Mouse (Mus musculus): ENCODE results near the gene Nlrp9b. TPM values are rescaled to one million over a fixed set of nuclear protein-coding genes. Genes with fewer than 3 reads are reported as not detected.
"Not testable (repeated sequence)": the region's sequence is repeated elsewhere in the genome, so short reads cannot be mapped to it uniquely, and the experiment has no call there.

The Nlrp9b gene
- polyA plus RNA-seq (2015; fragmentation: Nextera tagmentation; extraction: Ambion mirVana) = not detected in 2 replicates

DNA sequence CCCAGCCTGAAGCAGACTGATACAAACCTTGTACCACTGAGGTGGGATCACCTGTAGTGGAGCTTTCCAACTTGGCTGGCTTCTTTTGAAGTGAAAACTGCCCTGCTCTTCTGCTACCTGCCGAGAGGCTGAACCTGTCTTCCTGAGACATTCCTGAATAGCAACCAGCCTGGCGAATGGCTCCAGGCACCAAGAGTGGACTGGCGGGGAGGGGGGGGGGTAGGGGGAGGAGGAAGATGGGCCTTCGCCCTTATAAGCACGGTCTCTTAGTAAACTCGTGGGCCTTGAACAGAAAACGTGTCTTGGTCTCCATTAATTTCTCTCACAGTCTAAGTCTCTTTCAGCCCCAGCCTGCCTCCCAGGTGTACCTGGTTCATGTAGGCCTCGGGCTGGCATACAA lies at the start of gene Nlrp9b:
Gene Nlrp9b, plus strand, starts transcription at position 301 of the 400 bp plus-strand sequence.
- H3K4me1 ChIP-seq (ENCODE audit: insufficient read depth); ATAC-seq; DNase-seq; H3K27me3 ChIP-seq (ENCODE audit: insufficient read depth, low read length); H3K9me3 ChIP-seq (ENCODE audit: low read length); H3K9ac ChIP-seq (replicated peaks); H3K4me2 ChIP-seq (ENCODE audit: low read depth, low read length); H3K27ac ChIP-seq (ENCODE audit: low read depth); H3K4me3 ChIP-seq (ENCODE audit: low read depth, low read length); H3K36me3 ChIP-seq (replicated peaks; ENCODE audit: insufficient read depth, low read length): not testable (repeated sequence)
- WGBS (ENCODE audit: insufficient replicate concordance) = 50% methylated on average over 7 of the region's 8 CpGs

DNA sequence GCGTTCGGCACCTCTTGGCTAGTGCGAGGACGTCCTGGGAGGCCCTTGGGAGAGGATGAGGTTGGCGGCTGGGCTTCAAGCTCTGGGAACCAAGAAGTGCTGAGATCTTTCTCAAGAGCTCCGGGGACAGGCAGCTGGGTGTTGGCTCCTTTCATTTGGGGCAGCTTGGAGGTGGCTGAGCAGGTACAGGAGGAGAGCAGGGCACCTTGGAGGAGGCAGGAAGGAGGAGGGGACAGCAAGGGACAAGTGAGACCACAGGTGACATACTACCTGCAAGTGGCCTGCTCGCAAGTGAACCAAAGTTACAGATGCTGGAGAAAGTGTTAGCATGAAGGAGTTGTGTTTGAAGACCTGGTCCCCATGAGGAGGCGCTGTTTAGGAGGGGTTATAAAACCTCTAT lies 46.6 kb upstream of the Nlrp9b start:
- H3K27ac ChIP-seq (ENCODE audit: low read depth) = no peak overlapping the region
- H3K27me3 ChIP-seq (ENCODE audit: insufficient read depth, low read length) = no peaks in the 10 kb centered on the region
- no peaks in the 10 kb centered on the region for H3K36me3 ChIP-seq (replicated peaks; ENCODE audit: insufficient read depth, low read length)
- no peaks in the 10 kb centered on the region for H3K9me3 ChIP-seq (ENCODE audit: low read length)
- 86% methylated on average over 8 of the region's 8 CpGs for WGBS (ENCODE audit: insufficient replicate concordance)
- no peak for DNase-seq
- no peak for ATAC-seq
- 0 out of 2 replicates have a peak, but pooled peaks cover 3% of the 10 kb centered on the region for H3K4me1 ChIP-seq (ENCODE audit: insufficient read depth)
- H3K4me3 ChIP-seq (ENCODE audit: low read depth, low read length) = no peak overlapping the region
- no peak overlapping the region for H3K4me2 ChIP-seq (ENCODE audit: low read depth, low read length)
- TF ChIP-seq CTCF (IDR thresholded peaks at IDR 0.05; ENCODE audit: low read depth) (no peak), EP300 (IDR thresholded peaks at IDR 0.05; ENCODE audit: low read depth) (no peak)
- no peak overlapping the region for H3K9ac ChIP-seq (replicated peaks)

DNA sequence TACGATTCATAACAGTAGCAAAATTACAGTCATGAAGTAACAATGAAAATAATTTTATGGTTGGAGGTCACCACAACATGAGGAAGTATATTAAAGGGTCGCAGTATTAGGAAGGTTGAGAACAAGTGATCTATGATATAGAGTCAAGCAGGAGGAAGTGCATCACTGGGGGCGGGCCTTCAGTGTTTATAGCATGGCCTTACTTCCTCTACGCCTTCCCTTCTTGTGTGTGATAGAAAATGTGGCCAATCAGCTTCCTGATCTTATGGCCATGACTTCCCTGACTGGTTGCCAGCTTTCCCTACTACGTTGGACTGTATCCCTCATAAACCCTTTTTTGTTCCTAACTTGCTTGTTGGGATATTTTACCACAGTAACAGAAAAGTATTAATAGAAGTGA lies 46.1 kb upstream of the Nlrp9b start:
- WGBS (ENCODE audit: insufficient replicate concordance) = 65% methylated on average over 5 of the region's 5 CpGs
- ATAC-seq = no peak
- no peak for DNase-seq
- no peak overlapping the region for H3K4me3 ChIP-seq (ENCODE audit: low read depth, low read length)
- no peak overlapping the region for H3K27ac ChIP-seq (ENCODE audit: low read depth)
- TF ChIP-seq EP300 (IDR thresholded peaks at IDR 0.05; ENCODE audit: low read depth) (no peak), CTCF (IDR thresholded peaks at IDR 0.05; ENCODE audit: low read depth) (no peak)
- H3K4me1 ChIP-seq (ENCODE audit: insufficient read depth) = 0 out of 2 replicates have a peak, but pooled peaks cover 3% of the 10 kb centered on the region
- no peaks in the 10 kb centered on the region for H3K27me3 ChIP-seq (ENCODE audit: insufficient read depth, low read length)
- no peak overlapping the region for H3K9ac ChIP-seq (replicated peaks)
- no peak overlapping the region for H3K4me2 ChIP-seq (ENCODE audit: low read depth, low read length)
- H3K9me3 ChIP-seq (ENCODE audit: low read length) = no peaks in the 10 kb centered on the region
- no peaks in the 10 kb centered on the region for H3K36me3 ChIP-seq (replicated peaks; ENCODE audit: insufficient read depth, low read length)

DNA sequence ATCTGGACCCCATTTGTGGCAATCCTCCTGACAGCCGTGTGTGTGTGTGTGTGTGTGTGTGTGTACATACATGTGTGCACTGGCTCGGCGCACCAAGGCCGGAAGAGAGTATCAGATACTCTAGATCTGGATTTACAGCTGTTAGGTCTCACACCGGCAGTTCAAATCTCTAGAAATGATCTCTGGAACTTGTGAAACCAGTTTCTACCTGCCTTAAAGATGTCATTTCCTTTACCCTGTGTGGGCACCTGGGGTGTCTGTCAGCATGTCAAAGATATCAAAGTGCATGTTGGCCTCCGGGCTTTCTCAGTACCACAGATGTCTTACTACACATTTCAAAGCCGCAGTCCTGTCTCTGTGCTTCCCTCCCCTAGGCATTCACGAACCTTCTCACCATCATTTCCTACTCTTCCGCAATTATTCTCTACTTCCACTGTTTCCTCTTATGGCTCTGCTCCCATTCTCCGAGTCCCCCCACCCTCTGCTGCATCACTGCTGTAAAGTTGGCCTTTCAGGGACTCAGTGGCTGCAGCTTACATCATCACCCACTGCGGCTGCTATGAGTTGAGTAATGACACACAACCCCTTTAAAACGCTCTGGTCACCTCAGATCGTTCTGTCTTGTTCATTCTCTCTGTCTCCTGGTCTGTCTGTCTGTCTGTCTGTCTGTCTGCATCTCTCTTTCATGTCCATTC lies 45.3 kb upstream of the Nlrp9b start:
- no peaks in the 10 kb centered on the region for H3K9me3 ChIP-seq (ENCODE audit: low read length)
- no peak overlapping the region for H3K27ac ChIP-seq (ENCODE audit: low read depth)
- no peak for TF ChIP-seq CTCF (IDR thresholded peaks at IDR 0.05; ENCODE audit: low read depth)
- no peak for TF ChIP-seq EP300 (IDR thresholded peaks at IDR 0.05; ENCODE audit: low read depth)
- H3K4me1 ChIP-seq (ENCODE audit: insufficient read depth) = no peaks in the 10 kb centered on the region
- H3K36me3 ChIP-seq (replicated peaks; ENCODE audit: insufficient read depth, low read length) = no peaks in the 10 kb centered on the region
- DNase-seq (no peak), ATAC-seq (no peak)
- H3K27me3 ChIP-seq (ENCODE audit: insufficient read depth, low read length) = no peaks in the 10 kb centered on the region
- no peak overlapping the region for H3K4me3 ChIP-seq (ENCODE audit: low read depth, low read length)
- H3K4me2 ChIP-seq (ENCODE audit: low read depth, low read length) = no peak overlapping the region
- H3K9ac ChIP-seq (replicated peaks) = no peak overlapping the region
- 68% methylated on average over 13 of the region's 13 CpGs for WGBS (ENCODE audit: insufficient replicate concordance)

DNA sequence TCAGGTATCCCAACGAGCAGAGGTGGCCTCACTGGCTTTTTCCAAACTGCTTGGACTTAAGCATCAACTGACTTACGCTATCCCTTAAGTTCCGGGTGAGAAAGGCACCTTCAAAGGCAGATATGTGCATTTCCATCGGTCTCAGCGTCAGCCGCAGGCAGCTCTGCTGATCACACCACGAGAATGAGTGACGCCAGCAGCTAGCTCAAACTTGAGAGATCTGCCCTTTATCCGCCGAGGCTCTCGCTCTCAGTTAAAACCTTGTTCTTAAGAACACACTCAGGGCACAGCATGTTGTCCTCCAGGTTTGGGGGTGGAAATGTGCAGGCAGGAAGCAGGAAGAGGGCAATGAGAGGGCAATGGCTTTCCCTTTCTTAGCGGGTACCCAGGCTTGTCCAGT lies 42.3 kb upstream of the Nlrp9b start:
- H3K4me2 ChIP-seq (ENCODE audit: low read depth, low read length) = no peak overlapping the region
- ATAC-seq (no peak), DNase-seq (no peak)
- H3K4me1 ChIP-seq (ENCODE audit: insufficient read depth) = no peaks in the 10 kb centered on the region
- no peaks in the 10 kb centered on the region for H3K36me3 ChIP-seq (replicated peaks; ENCODE audit: insufficient read depth, low read length)
- no peak overlapping the region for H3K9ac ChIP-seq (replicated peaks)
- no peaks in the 10 kb centered on the region for H3K27me3 ChIP-seq (ENCODE audit: insufficient read depth, low read length)
- H3K27ac ChIP-seq (ENCODE audit: low read depth) = no peak overlapping the region
- TF ChIP-seq EP300 (IDR thresholded peaks at IDR 0.05; ENCODE audit: low read depth) (no peak), CTCF (IDR thresholded peaks at IDR 0.05; ENCODE audit: low read depth) (no peak)
- no peaks in the 10 kb centered on the region for H3K9me3 ChIP-seq (ENCODE audit: low read length)
- 81% methylated on average over 12 of the region's 12 CpGs for WGBS (ENCODE audit: insufficient replicate concordance)
- no peak overlapping the region for H3K4me3 ChIP-seq (ENCODE audit: low read depth, low read length)

DNA sequence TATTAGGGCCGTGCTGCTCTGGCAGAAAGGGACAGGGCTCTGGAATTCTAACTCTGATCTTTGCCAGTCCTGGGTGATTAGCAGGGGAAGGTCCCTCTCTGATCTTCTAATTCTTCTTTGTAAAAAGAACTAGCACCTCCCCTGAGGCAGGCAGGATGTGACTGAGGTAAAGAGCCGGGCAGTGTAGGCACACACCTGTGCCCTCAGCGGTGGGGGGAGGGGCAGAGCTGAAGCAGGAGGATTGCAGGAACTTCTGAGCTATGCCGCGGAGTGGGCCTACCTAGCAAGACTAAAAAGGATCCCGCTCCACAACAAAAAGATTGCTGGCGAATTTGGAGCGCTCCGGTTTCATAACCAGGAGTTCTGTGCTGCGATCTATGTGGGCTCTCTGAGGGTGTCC lies 41.3 kb upstream of the Nlrp9b start:
- Histone ChIP-seq H3K4me2 (ENCODE audit: low read depth, low read length) (no peak overlapping the region), H3K36me3 (replicated peaks; ENCODE audit: insufficient read depth, low read length) (no peaks in the 10 kb centered on the region), H3K27ac (ENCODE audit: low read depth) (no peak overlapping the region), H3K4me1 (ENCODE audit: insufficient read depth) (no peaks in the 10 kb centered on the region), H3K9ac (replicated peaks) (no peak overlapping the region), H3K9me3 (ENCODE audit: low read length) (no peaks in the 10 kb centered on the region), H3K27me3 (ENCODE audit: insufficient read depth, low read length) (no peaks in the 10 kb centered on the region), H3K4me3 (ENCODE audit: low read depth, low read length) (no peak overlapping the region)
- ATAC-seq (no peak), DNase-seq (no peak)
- WGBS (ENCODE audit: insufficient replicate concordance) = 70% methylated on average over 10 of the region's 10 CpGs
- TF ChIP-seq CTCF (IDR thresholded peaks at IDR 0.05; ENCODE audit: low read depth) (no peak), EP300 (IDR thresholded peaks at IDR 0.05; ENCODE audit: low read depth) (no peak)

Data from liver, postnatal 0 days (tissue).